Mouse (Mus musculus): ENCODE results near the gene Rhox13. TPM values are rescaled to one million over a fixed set of nuclear protein-coding genes. Genes with fewer than 3 reads are reported as not detected.

Rhox13 gene
- not detected for total RNA-seq (2021)
- long read RNA-seq, experiment 1, result 0 reads
- long read RNA-seq, experiment 2, result 0 reads

DNA sequence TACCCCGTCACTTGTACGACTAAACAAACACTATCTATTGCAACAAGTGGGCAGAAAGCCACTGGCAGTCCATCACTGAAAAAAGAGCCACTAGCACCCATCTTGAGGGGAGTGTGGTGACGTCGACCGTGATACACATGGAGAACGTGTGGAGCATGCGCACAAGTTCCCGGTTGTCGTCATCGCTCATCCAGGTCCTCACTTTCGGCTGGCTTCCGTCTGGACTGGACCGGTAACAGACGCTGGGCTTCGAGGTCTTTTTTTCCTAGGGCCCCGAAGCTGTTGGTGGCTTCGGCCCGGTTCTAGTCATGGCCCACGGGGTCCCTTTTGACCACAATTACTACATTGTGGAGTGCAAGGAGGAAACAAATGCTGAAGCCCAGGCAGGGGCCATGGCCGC lies at the start of gene Rhox13:
TSS of gene Rhox13 (plus strand) at position 238 of the 400 bp plus-strand sequence.
- intact Hi-C loops (cut with DNase I), result no loop called here

DNA sequence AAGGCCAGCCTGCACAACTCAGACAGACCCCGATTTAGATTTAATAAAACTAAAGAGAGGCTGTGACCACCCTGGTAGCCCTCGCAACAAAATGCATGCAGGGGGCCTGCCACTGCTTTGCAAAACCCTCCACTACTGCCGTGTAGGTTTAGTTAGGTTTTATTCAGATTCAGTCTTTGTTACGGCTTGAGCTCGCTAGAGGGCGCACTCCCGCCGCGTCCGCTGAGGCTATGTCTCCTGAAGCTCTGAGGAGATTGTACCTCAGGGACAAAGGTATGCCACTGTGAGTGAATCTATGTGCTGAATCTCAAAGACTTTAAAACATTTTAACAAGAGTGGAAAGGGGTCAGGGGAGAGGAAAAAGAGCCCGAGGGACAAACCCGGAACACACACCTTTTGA lies 36.8 kb upstream of the Rhox13 start:
- peak in 1 of 2 experiments; percentile 12 for DNase-seq
- intact Hi-C loops (cut with DNase I), result loop anchor here (5.0 kb wide), 1 partner anchor 93 kb away; no protein-coding TSS in a partner anchor

More for the DNA sequence above, at the start of gene Rhox13:
- DNase-seq, result no peak

DNA sequence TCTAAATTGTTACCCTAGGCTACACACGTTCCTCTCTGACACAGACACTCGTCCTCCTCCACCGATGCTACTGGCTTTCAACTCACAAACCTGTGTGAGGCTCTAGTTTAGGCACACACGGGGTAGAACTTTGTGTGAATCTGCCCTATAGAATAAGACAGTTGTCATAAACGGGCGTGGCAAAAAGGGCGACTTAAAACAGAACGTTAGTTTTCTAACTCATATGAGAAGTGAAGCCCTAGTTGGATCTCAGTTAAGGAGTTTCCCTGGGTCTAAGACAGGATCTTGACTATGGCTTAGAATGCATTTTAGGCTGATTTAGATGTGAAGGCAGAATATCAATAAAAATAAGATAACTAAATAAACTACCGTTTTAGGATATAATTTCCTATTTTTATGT lies 36.0 kb upstream of the Rhox13 start, which contains the start of gene Rhox11:
TSS of gene Rhox11 (minus strand) at position 101 of the 400 bp plus-strand sequence.
- intact Hi-C loops (cut with DNase I), result no loop called here
- DNase-seq, result no peak

DNA sequence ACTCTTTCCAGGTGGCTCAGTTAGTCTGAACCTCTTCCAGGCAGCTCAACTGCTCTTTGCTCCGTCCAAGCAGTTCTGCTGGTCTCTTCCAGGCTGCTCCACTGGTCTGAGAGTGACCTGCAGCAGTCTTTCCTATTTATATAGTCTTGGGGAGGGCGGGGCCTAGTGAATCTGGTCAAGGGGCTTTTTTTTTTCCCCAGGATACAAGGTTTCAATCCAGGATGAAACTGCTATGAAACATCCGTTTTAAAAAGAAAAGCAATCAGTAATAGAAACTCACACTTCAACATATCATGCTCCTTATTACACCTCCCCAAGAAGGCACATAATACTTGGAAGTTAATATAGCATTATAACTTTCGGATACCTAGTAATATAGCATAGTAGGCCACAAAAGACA lies 10.2 kb upstream of the Rhox13 start, which contains the start of gene Rhox12:
TSS of gene Rhox12 (minus strand) at position 101 of the 400 bp plus-strand sequence.
- no peak for DNase-seq
- intact Hi-C loops (cut with DNase I), result no loop called here

DNA sequence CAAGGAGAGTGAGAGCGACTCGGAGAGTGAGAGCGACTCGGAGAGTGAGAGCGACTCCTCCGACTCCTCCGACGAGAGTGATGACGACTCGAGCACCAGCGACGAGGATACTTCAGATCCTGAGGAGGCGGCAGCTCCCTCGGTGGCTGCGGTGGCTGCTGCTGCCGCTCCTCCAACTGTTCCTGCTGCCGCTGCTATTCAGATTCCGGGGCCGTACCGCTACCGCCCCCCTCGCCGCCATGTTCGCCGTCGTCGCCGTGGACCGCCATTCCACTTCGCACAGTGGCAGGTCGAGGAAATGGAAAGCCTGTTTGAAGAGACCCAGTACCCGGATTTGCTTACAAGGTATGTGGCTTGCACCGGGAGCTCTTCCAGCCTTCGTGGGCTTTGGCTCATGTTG lies 459 bp downstream of the Rhox13 start:
- intact Hi-C loops (cut with DNase I), result no loop called here
- DNase-seq, result no peak

DNA sequence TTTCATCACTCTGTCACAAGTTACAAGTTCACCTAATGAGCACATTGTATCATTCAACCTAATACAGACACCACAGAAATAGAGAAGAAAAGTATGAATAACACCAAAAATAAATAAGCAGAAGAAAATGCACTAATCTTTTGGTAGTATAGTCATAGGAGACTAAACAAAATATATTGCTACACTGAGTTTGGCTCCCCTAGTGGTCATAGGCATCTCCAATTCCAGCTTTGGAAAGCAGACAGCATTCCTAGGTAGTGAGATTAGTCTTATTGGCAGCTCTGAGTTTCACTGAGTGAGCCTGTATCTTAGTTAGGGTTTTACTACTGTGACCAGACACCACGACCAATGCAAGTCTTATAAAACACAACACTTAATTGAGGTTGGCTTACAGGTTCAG lies 38.1 kb downstream of the Rhox13 start:
- intact Hi-C loops (cut with DNase I), result no loop called here
- DNase-seq, result no peak

DNA sequence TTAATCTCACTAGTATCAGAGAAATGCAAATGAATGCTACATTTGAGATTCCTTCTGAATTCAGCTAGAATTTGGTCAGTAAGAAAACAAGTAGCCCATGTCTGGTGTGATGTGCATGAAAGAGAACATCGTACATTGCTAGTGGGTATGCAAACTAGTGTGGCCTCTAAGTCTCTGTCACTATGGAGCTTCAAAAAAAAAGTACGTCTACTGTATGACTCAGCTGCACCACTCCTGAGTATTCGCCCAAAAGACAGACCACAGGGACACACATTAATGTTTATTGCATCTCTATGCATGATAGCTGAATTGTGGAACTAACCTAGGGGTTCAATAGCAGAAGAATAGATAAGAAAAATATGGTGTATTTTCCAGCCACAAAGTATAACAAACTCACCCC lies 44.3 kb downstream of the Rhox13 start:
- DNase-seq, result no peak
- intact Hi-C loops (cut with DNase I), result no loop called here

DNA sequence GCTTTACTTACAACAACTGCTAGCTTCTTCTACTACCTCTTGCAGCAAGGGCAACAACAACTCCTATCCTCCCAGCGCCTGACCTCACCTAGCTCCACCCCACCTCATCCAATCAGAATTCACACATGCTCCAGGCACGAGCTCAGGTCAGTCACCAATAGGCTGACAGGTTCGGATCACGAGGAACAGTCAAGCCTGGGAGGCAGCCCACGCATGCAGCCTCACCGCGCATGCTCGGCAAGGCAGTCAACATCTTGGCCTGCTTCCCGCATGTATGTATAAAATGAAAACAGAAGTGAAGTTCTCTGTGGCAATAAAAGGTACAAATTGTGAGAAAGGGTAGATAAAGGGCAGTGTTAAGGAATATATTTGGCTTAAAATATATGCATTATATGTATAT lies 45.0 kb downstream of the Rhox13 start:
- no peak for DNase-seq
- intact Hi-C loops (cut with DNase I), result no loop called here

DNA sequence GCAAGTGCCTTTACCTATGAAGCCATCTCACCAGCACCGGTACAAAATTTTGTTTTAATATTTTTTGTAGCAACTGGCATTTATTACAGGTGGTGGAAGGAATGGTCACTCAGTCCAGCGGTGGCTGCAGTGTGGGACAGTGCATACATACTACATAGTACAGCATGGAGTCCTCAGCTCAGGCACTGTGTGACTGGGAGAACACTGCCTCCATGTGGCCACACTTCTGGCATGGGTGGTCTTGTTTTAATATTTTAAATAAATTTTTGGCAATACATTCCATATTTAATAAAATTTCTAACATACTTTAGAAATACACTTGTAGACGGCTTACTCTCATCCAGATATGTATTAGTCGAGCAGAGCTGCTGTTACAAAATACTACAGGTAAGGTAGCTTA lies 45.6 kb downstream of the Rhox13 start:
- intact Hi-C loops (cut with DNase I), result no loop called here
- DNase-seq, result no peak

Other genes starting within 250 kb of the Rhox13 start
- not detected for gene Rhox8, start 242.3 kb upstream of the Rhox13 start, total RNA-seq (2021)
- not detected for gene Rhox7b, start 224.0 kb upstream of the Rhox13 start, total RNA-seq (2021)
- not detected for gene Rhox9, start 219.4 kb upstream of the Rhox13 start, total RNA-seq (2021)
- not detected for gene Btg1-ps1, start 102.4 kb upstream of the Rhox13 start, total RNA-seq (2021)
- not detected for gene Btg1-ps2, start 78.1 kb upstream of the Rhox13 start, total RNA-seq (2021)
- not detected for gene Rhox10, start 54.7 kb upstream of the Rhox13 start, total RNA-seq (2021)
- gene Rhox11, start 36.1 kb upstream of the Rhox13 start, total RNA-seq (2021), result not detected
- gene Rhox12, start 10.3 kb upstream of the Rhox13 start, total RNA-seq (2021), result not detected
- gene Zbtb33, start 68.6 kb downstream of the Rhox13 start, total RNA-seq (2021), result 1 to 10 TPM; 5.5 to 6.4 TPM
- under 1 TPM; 0.17 to 0.38 TPM for gene Tmem255a, start 131.2 kb downstream of the Rhox13 start, total RNA-seq (2021)
- 1 to 10 TPM; 3.0 to 4.7 TPM for gene Atp1b4, start 195.0 kb downstream of the Rhox13 start, total RNA-seq (2021)